Mouse (Mus musculus) heart, embryonic 14.5 days (tissue): ENCODE results near the gene Gm765. TPM values are rescaled to one million over a fixed set of nuclear protein-coding genes. Genes with fewer than 3 reads are reported as not detected.

Source experiments
- ATAC-seq: fragments of 200-750 bp; cut with Nextera tagmentation; 2 replicates; pipeline ENCODE4 v1.8.0; 2017; ENCODE audit warnings: low read depth, moderate TSS enrichment; ENCODE audit not compliant: insufficient number of reproducible peaks, insufficient read depth, low FRiP score
- H3K27ac ChIP-seq, 2 experiments: fragments of 200-500 bp in 1 of 2; fragments of 300-500 bp in 1 of 2; sonication (generic) in 1 of 2; replicated peaks in 1 of 2; 2 replicates each; pipeline ENCODE4 v1.5.1; 2012 to 2014; ENCODE audit warnings: low read depth in 2 of 2, low read length in 2 of 2, control low read depth in 1 of 2, mild to moderate bottlenecking in 1 of 2, mixed read lengths in 1 of 2; ENCODE audit not compliant: control insufficient read depth in 1 of 2, insufficient read depth in 1 of 2
- H3K27me3 ChIP-seq: fragments of 300-500 bp; sonication (generic); 2 replicates; pipeline ENCODE4 v1.6.1; 2014; ENCODE audit warnings: mild to moderate bottlenecking, low read length, control low read depth; ENCODE audit not compliant: control insufficient read depth, insufficient read depth
- H3K36me3 ChIP-seq: fragments of 300-500 bp; sonication (generic); 2 replicates; pipeline ENCODE4 v1.6.1; 2014; ENCODE audit warnings: mild to moderate bottlenecking, control low read depth, low read length, mixed read lengths; ENCODE audit not compliant: control insufficient read depth, insufficient read depth
- H3K4me1 ChIP-seq, 2 experiments: fragments of 200-500 bp in 1 of 2; fragments of 300-500 bp in 1 of 2; sonication (generic) in 1 of 2; 2 replicates each; pipeline ENCODE4 v1.6.1; 2012 to 2014; ENCODE audit warnings: low read length in 2 of 2, control low read depth in 1 of 2, mixed read lengths in 1 of 2; ENCODE audit not compliant: control insufficient read depth in 2 of 2, insufficient read depth in 2 of 2
- H3K4me2 ChIP-seq: fragments of 300-500 bp; sonication (generic); 2 replicates; pipeline ENCODE4 v1.6.1; 2014; ENCODE audit warnings: mild to moderate bottlenecking, low read length
- H3K4me3 ChIP-seq, 2 experiments: fragments of 200-500 bp in 1 of 2; fragments of 300-500 bp in 1 of 2; sonication (generic) in 1 of 2; 2 replicates each; pipeline ENCODE4 v1.5.1; 2012 to 2014; ENCODE audit warnings: low read length in 2 of 2, mild to moderate bottlenecking in 2 of 2, control low read depth in 1 of 2, low read depth in 1 of 2, moderate library complexity in 1 of 2; ENCODE audit not compliant: control insufficient read depth in 1 of 2, insufficient read depth in 1 of 2
- H3K9ac ChIP-seq: fragments of 300-500 bp; sonication (generic); 2 replicates; pipeline ENCODE4 v1.6.1; 2014; ENCODE audit warnings: mild to moderate bottlenecking, low read length
- H3K9me3 ChIP-seq: fragments of 300-500 bp; sonication (generic); 2 replicates; pipeline ENCODE4 v1.6.1; 2016; ENCODE audit warnings: low read length, control low read depth; ENCODE audit not compliant: control insufficient read depth
- WGBS: fragments of 180-500 bp; shearing (Covaris S2); extraction: QIAGEN DNeasy Blood & Tissue Kit; methylation state at CpG from one replicate; pipeline ENCODE4 v1.1.7; 2014; 5-methylcytosine and 5-hydroxymethylcytosine counted together
- polyA plus RNA-seq: library from polyadenylated mRNA; unstranded; fragments of >200 nt; fragmentation: Nextera tagmentation; extraction: Ambion mirVana; gene quantifications from 2 replicates; pipeline ENCODE4 v1.2.1, GENCODE M21; 2014

The Gm765 gene
- polyA plus RNA-seq, 1 experiment from 2014 or later, result not detected

- no peaks in the 10 kb centered on the region for H3K36me3 ChIP-seq
- no peak overlapping the region for H3K4me2 ChIP-seq
- H3K4me1 ChIP-seq, result no peaks in the 10 kb centered on the region
- H3K27me3 ChIP-seq, result no peaks in the 10 kb centered on the region
- no peak overlapping the region for H3K9ac ChIP-seq
- H3K4me3 ChIP-seq, result no peak overlapping the region
- H3K27ac ChIP-seq, result no peak overlapping the region
- ATAC-seq, result no peak
- WGBS, result 80% methylated on average over 1 of the region's 1 CpGs
- H3K9me3 ChIP-seq, result no peaks in the 10 kb centered on the region
Measured at GRCm38 (mm10) chr6:98271553-98271952, 71.0 kb downstream of the Gm765 start.

GRCm38 (mm10) chr6:98262961-98263360, 79.6 kb downstream of the Gm765 start:
- no peak for ATAC-seq
- WGBS, result 48% methylated on average over 2 of the region's 2 CpGs

GRCm38 (mm10) chr6:98259016-98259415, 83.5 kb downstream of the Gm765 start:
- 54% methylated on average over 2 of the region's 2 CpGs for WGBS
- Histone ChIP-seq H3K36me3 (no peaks in the 10 kb centered on the region), H3K4me1 (no peaks in the 10 kb centered on the region), H3K4me2 (no peak overlapping the region), H3K4me3 (no peak overlapping the region), H3K9me3 (peaks cover 10% of the 10 kb centered on the region; the same call in 1 of the 2 replicates), H3K27me3 (no peaks in the 10 kb centered on the region), H3K9ac (no peak overlapping the region), H3K27ac (no peak overlapping the region)
- ATAC-seq, result no peak

More at GRCm38 (mm10) chr6:98262961-98263360, 79.6 kb downstream of the Gm765 start:
- Histone ChIP-seq H3K36me3 (no peaks in the 10 kb centered on the region), H3K9me3 (peaks cover 10% of the 10 kb centered on the region; the same call in 1 of the 2 replicates), H3K9ac (no peak overlapping the region), H3K4me3 (no peak overlapping the region), H3K27ac (no peak overlapping the region), H3K4me1 (no peaks in the 10 kb centered on the region), H3K4me2 (no peak overlapping the region), H3K27me3 (no peaks in the 10 kb centered on the region)

- no peak overlapping the region for H3K4me3 ChIP-seq
- no peak overlapping the region for H3K4me2 ChIP-seq
- H3K9me3 ChIP-seq, result no peaks in the 10 kb centered on the region
- H3K27ac ChIP-seq, result no peak overlapping the region
- H3K9ac ChIP-seq, result no peak overlapping the region
- H3K27me3 ChIP-seq, result no peaks in the 10 kb centered on the region
- 81% methylated on average over 2 of the region's 2 CpGs for WGBS
- H3K4me1 ChIP-seq, result no peaks in the 10 kb centered on the region
- ATAC-seq, result no peak
- H3K36me3 ChIP-seq, result no peaks in the 10 kb centered on the region
Measured at GRCm38 (mm10) chr6:98246449-98246848, 96.1 kb downstream of the Gm765 start.

- no peak overlapping the region for H3K4me3 ChIP-seq
- H3K4me1 ChIP-seq, result no peaks in the 10 kb centered on the region
- H3K4me2 ChIP-seq, result no peak overlapping the region
- no peak overlapping the region for H3K9ac ChIP-seq
- ATAC-seq, result no peak
- no peaks in the 10 kb centered on the region for H3K27me3 ChIP-seq
- H3K27ac ChIP-seq, result no peak overlapping the region
- H3K9me3 ChIP-seq, result no peaks in the 10 kb centered on the region
- WGBS, result 56% methylated on average over 6 of the region's 6 CpGs
- no peaks in the 10 kb centered on the region for H3K36me3 ChIP-seq
Measured at GRCm38 (mm10) chr6:98243186-98243585, 99.4 kb downstream of the Gm765 start.

GRCm38 (mm10) chr6:98240561-98241272, 101.8 kb downstream of the Gm765 start:
- Histone ChIP-seq H3K27me3 (no peaks in the 10 kb centered on the region), H3K4me2 (no peak overlapping the region), H3K27ac (no peak overlapping the region), H3K4me3 (no peak overlapping the region), H3K4me1 (no peaks in the 10 kb centered on the region), H3K36me3 (no peaks in the 10 kb centered on the region), H3K9me3 (no peaks in the 10 kb centered on the region), H3K9ac (no peak overlapping the region)
- WGBS, result 83% methylated on average over 8 of the region's 8 CpGs
- no peak for ATAC-seq

GRCm38 (mm10) chr6:98234097-98234496, 108.5 kb downstream of the Gm765 start:
- Histone ChIP-seq H3K4me3 (no peak overlapping the region), H3K27me3 (no peaks in the 10 kb centered on the region), H3K9ac (no peak overlapping the region), H3K4me2 (no peak overlapping the region), H3K4me1 (no peaks in the 10 kb centered on the region), H3K36me3 (no peaks in the 10 kb centered on the region), H3K27ac (no peak overlapping the region), H3K9me3 (no peaks in the 10 kb centered on the region)
- WGBS, result 87% methylated on average over 3 of the region's 3 CpGs
- no peak for ATAC-seq

- Histone ChIP-seq H3K27me3 (no peaks in the 10 kb centered on the region), H3K4me1 (no peaks in the 10 kb centered on the region), H3K4me3 (no peak overlapping the region), H3K9ac (no peak overlapping the region), H3K27ac (no peak overlapping the region), H3K4me2 (no peak overlapping the region), H3K9me3 (no peaks in the 10 kb centered on the region), H3K36me3 (no peaks in the 10 kb centered on the region)
- WGBS, result 90% methylated on average over 8 of the region's 8 CpGs
- ATAC-seq, result no peak
Measured at GRCm38 (mm10) chr6:98223923-98224322, 118.6 kb downstream of the Gm765 start.
